Mouse (Mus musculus) adrenal gland, adult 10 weeks (tissue): ENCODE results near the gene Clcn7. TPM values are rescaled to one million over a fixed set of nuclear protein-coding genes. Genes with fewer than 3 reads are reported as not detected.

ENCODE experiments used
- polyA plus RNA-seq: library from polyadenylated mRNA; stranded (reverse); fragments of 350-450 nt; fragmentation: Illumina TruSeq; extraction: RNeasy Lipid Tissue Mini Kit (QIAGEN cat#74804); gene quantifications from one replicate; pipeline ENCODE4 v1.2.3, GENCODE M21; 2014; ENCODE audit warnings: low read depth, low replicate concordance

Gene Clcn7
- 5.0 TPM for polyA plus RNA-seq

DNA sequence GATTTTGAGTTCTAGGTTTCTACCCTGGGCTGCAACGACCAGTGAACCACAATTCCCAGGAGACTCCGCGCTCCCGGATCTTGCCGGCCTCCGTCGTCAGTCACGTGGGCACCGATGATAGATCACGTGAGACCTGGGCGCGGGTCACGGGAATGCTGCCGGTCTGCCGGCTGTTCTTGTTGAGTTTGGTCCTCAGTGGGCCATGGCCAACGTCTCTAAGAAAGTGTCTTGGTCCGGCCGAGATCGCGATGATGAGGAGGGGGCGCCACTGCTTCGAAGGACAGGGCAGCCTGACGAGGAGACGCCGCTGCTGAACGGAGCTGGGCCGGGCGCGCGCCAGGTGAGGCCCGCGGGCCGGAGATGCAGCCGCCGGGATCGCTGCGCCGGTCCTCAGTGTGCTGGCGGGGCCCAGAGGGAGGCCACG is at the start of gene Clcn7:
Gene Clcn7, plus strand, starts transcription at position 117 of the 424 bp plus-strand sequence.

DNA sequence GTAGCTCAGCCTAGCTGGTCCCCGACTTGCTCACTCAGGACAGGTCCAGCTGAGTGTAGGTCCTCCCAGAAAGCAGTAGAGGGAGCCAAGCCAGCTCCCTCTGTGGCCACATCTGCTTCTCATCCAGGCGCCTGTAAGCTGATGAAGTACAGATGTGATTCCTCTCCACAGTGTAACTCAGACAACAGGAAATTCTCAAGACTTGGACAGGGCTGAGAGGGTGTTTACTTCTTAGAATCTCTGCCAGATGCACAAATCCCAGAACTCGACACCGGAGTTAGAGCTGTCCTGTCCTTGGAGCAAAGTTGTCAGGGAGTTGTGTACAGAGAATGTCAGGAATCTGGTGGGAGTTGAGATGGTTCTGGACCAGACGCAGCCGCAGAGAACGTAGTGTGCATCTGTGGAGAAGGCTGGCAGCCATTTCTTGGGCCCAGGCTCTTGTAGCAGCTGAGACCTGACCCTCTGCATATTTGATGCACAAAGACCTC is 49.7 kb upstream of the Clcn7 start, which contains the start of gene Tmem204:
Gene Tmem204, minus strand, starts transcription at position 148 of the 488 bp plus-strand sequence.

GRCm38 (mm10) chr17:25115664-25116432 is 17.3 kb upstream of the Clcn7 start, which contains the start of gene Telo2:
Telo2 (minus strand) TSS chr17:25115967.

GRCm38 (mm10) chr17:25120406-25120805 is 12.8 kb upstream of the Clcn7 start, which contains the start of gene Ptx4:
Ptx4 (plus strand) TSS chr17:25120760.

DNA sequence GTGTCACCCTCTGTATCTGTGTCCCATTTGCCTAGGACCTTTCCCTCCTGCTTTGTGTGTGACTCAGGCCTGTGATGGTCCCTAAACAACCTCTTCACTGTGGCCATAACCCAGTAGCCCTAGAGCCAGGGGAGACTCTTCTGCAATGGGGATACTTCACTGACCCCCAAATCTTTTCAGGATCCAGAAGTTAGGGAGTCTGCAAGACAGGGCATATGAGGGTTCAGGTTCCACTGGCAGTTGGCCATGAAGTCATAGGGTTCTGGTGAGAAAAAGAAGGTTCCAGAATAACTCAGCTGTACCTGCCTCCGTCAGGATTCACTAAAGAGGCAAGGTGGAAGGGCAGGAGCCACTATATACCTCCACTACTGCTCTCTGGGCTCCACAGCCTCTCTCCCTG is 29.0 kb downstream of the Clcn7 start, which contains the start of gene Ccdc154:
Gene Ccdc154, plus strand, starts transcription at position 301 of the 400 bp plus-strand sequence.

DNA sequence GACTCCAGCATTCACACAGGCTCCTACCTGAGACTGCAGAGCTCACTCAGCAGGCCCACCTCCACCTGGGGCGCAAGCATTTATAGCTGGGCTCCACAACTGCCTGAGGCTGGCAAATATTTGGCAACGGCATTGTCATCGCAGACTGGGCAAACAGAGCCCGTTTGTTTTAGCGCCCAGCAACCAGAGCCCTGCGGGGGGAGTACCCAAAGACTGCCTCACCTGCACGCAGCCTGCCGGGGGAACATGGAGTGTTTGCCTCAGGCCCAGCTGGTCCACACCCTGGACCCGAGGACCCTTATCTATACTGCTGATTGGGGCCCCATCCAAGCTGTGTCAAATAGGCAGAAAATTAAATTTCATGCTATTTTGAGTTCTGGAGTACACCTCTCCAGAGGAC is 42.2 kb downstream of the Clcn7 start, which contains the start of gene Gm38655:
Gene Gm38655, minus strand, starts transcription at position 61 of the 400 bp plus-strand sequence.

DNA sequence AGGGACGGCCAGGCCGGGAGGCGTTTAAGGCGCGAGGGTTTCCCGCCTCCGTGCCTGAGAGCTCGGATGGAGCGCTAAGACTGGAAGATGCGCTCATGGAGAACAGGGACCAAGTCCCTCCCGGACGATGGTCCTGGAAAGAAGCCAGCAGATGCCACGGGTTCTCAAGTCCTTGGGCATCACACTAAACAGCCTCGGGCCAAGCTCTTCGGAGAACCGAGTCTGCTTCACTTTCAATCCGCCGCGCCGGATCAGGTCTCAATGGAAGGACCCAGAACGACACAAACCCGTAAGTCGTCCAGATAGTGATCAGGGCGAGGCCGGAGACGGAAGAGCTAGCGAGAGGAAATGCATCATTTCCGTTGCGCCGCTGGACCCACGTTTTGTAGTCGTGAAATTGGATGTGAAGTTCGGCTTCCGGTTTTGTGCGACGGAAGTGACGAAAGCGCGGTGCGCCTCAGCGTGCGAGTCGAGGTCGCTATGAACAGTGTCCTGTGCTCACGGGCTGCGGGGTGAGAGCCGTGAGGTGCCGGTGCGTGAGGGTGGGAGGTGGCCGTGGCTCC is 51.0 kb downstream of the Clcn7 start, which contains the start of gene BC003965:
Gene BC003965, plus strand, starts transcription at position 426 of the 563 bp plus-strand sequence.

GRCm38 (mm10) chr17:25188150-25189031 is 55.2 kb downstream of the Clcn7 start, which contains the start of gene Unkl:
Unkl (plus strand) TSS chr17:25188397.

Other genes with a start within 250 kb of the Clcn7 start
- 5.1 TPM for gene Nubp2, start 247.0 kb upstream of the Clcn7 start, polyA plus RNA-seq
- gene Spsb3, start 246.7 kb upstream of the Clcn7 start, polyA plus RNA-seq = 0.47 TPM
- gene Eme2, start 238.3 kb upstream of the Clcn7 start, polyA plus RNA-seq = 3.1 TPM
- 2.6 TPM for gene Mrps34, start 238.3 kb upstream of the Clcn7 start, polyA plus RNA-seq
- 6.5 TPM for gene Nme3, start 236.9 kb upstream of the Clcn7 start, polyA plus RNA-seq
- 11.4 TPM for gene Mapk8ip3, start 196.4 kb upstream of the Clcn7 start, polyA plus RNA-seq
- 27.1 TPM for gene Jpt2, start 172.7 kb upstream of the Clcn7 start, polyA plus RNA-seq
- 8.4 TPM for gene Cramp1l, start 117.6 kb upstream of the Clcn7 start, polyA plus RNA-seq
- 19.1 TPM for gene Ift140, start 117.3 kb upstream of the Clcn7 start, polyA plus RNA-seq
- 16.2 TPM for gene Tmem204, start 49.8 kb upstream of the Clcn7 start, polyA plus RNA-seq
- 0.93 TPM for gene Telo2, start 17.4 kb upstream of the Clcn7 start, polyA plus RNA-seq
- gene Ptx4, start 12.6 kb upstream of the Clcn7 start, polyA plus RNA-seq = not detected
- gene Ccdc154, start 29.1 kb downstream of the Clcn7 start, polyA plus RNA-seq = not detected
- gene Gm38655, start 42.1 kb downstream of the Clcn7 start, polyA plus RNA-seq = not detected
- 26.4 TPM for gene BC003965, start 51.2 kb downstream of the Clcn7 start, polyA plus RNA-seq
- 20.4 TPM for gene Unkl, start 55.0 kb downstream of the Clcn7 start, polyA plus RNA-seq
- gene Gnptg, start 106.7 kb downstream of the Clcn7 start, polyA plus RNA-seq = 16.7 TPM
- gene Tsr3, start 106.8 kb downstream of the Clcn7 start, polyA plus RNA-seq = 5.5 TPM
- 1.1 TPM for gene Baiap3, start 123.0 kb downstream of the Clcn7 start, polyA plus RNA-seq
- gene Ube2i, start 141.2 kb downstream of the Clcn7 start, polyA plus RNA-seq = 280 TPM
- not detected for gene Prss34, start 165.0 kb downstream of the Clcn7 start, polyA plus RNA-seq
- gene Prss28, start 175.3 kb downstream of the Clcn7 start, polyA plus RNA-seq = not detected
- not detected for gene Prss29, start 185.3 kb downstream of the Clcn7 start, polyA plus RNA-seq
- not detected for gene Tpsab1, start 212.2 kb downstream of the Clcn7 start, polyA plus RNA-seq
- not detected for gene Tpsb2, start 232.9 kb downstream of the Clcn7 start, polyA plus RNA-seq
- not detected for gene Tpsg1, start 235.9 kb downstream of the Clcn7 start, polyA plus RNA-seq